Mouse (Mus musculus) small intestine, adult 2 months (tissue): Measurements from ENCODE around the gene Sod1.

ENCODE experiments used
- CTCF ChIP-seq: fragments of 200-500 bp; IDR thresholded peaks from 2 replicates; pipeline ENCODE4 v1.5.1; 2012; ENCODE audit warnings: low read depth, mild to moderate bottlenecking, control low read depth, inconsistent platforms, low read length, moderate library complexity, mixed read lengths; ENCODE audit not compliant: insufficient replicate concordance, insufficient read length; ENCODE audit errors: extremely low read depth
- POLR2A ChIP-seq: fragments of 200-500 bp; IDR thresholded peaks from 2 replicates; pipeline ENCODE4 v1.6.1; 2012; ENCODE audit warnings: low read depth, mild to moderate bottlenecking, control low read depth, inconsistent platforms, low read length, moderate library complexity

DNA sequence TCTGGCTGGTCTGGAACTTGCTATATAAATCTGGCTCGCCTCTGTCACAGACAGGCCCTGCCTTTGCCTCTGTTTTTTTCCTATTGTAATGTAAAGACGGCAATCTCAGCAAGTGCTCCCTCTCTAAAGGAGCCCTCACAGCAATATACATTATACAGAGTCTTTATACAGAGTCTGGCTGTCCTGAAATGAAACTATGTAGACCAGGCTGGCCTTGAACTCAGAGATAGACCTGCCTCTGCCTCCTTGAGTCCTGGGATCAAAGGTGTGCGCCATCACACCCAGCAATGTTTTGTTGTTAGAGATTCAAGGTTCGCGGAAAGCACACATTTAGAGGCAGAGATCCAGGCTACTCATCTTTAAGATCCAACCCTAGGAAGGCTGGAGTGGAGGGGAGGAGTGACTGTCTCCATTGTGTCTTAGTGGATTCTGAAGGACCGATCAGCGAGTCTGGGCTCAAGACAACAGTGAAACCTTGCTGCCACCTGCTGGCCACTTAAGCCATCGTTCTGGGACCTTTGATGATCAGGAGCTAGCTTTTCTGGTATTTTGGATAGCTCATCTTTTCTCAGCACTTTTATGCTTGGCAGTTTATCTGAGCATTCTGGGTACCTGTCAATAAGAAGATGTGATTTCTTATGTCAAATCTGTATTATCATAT, 34.5 kb upstream of the Sod1 start:
- TF ChIP-seq CTCF (peak; percentile 84; the same call in 1 of the 2 replicates), POLR2A (no peak)
